Comparison of ENCODE assay signal across 17 mouse cellular contexts in genomic region chr9:67534420-67534819, GRCm38 (mm10). TPM values are rescaled to one million over a fixed set of nuclear protein-coding genes. Genes with fewer than 3 reads are reported as not detected.
DNase-seq lines count a peak whose midpoint lies in the region; ATAC-seq lines count a peak whose summit lies in the region.
"Had no signal": no experiment of that assay in that cellular context is flagged by ENCODE, and none has a peak within 500 bp of the region (broad histone marks: within the 10 kb centered on the region; RNA-seq: fewer than 3 reads in every experiment).

No protein-coding gene starts in this region.

- no peak for ATAC-seq in hindbrain, embryonic 14.5 days (ENCODE audit: low FRiP score)

- H3K9ac ChIP-seq in hindbrain, embryonic 14.5 days: no peak overlapping the region
- H3K9ac ChIP-seq: heart, embryonic 15.5 days; hindbrain, embryonic 13.5 days; liver, embryonic 14.5 days; midbrain, embryonic 12.5 days; neural tube, embryonic 12.5 days had no signal

- no peak for DNase-seq in hindbrain, embryonic 10.5 days (ENCODE audit: low spot score)
- DNase-seq in hindbrain, embryonic 14.5 days (ENCODE audit: low spot score): no peak
- DNase-seq in 3T3-L1 (ENCODE audit: low read depth, low spot score) (peak; percentile 42), NIH3T3 (ENCODE audit: low read depth) (peak; percentile 82)
- DNase-seq in limb, embryonic 10.5 days (ENCODE audit: low spot score): no peak
- DNase-seq in layer of hippocampus, adult 9-11 months: no peak
- no peak for DNase-seq in midbrain, embryonic 10.5 days (ENCODE audit: low spot score)
- DNase-seq: gastrocnemius, postnatal 36 days; spleen, adult 18-20 months; thymus, postnatal 25 days had no signal

- H3K27me3 ChIP-seq in hindbrain, embryonic 10.5 days (ENCODE audit: insufficient read depth, poor library complexity, severe bottlenecking): no peaks in the 10 kb centered on the region
- no peaks in the 10 kb centered on the region for H3K27me3 ChIP-seq in hindbrain, embryonic 14.5 days (ENCODE audit: control insufficient read depth, insufficient read depth, low read length)
- no peaks in the 10 kb centered on the region for H3K27me3 ChIP-seq in limb, embryonic 10.5 days (ENCODE audit: low read depth, poor library complexity, severe bottlenecking)
- H3K27me3 ChIP-seq in midbrain, embryonic 10.5 days (ENCODE audit: low read depth, poor library complexity, severe bottlenecking): no peaks in the 10 kb centered on the region
- H3K27me3 ChIP-seq: heart, embryonic 15.5 days; hindbrain, embryonic 13.5 days; midbrain, embryonic 12.5 days; neural tube, embryonic 12.5 days had no signal

- no peak overlapping the region for H3K4me2 ChIP-seq in hindbrain, embryonic 14.5 days (replicated peaks)
- H3K4me2 ChIP-seq: heart, embryonic 15.5 days; hindbrain, embryonic 13.5 days; midbrain, embryonic 12.5 days; neural tube, embryonic 12.5 days had no signal

- no peaks in the 10 kb centered on the region for H3K9me3 ChIP-seq in hindbrain, embryonic 10.5 days
- no peaks in the 10 kb centered on the region for H3K9me3 ChIP-seq in hindbrain, embryonic 14.5 days (ENCODE audit: control insufficient read depth, low read length)
- H3K9me3 ChIP-seq in limb, embryonic 10.5 days (replicated peaks): no peaks in the 10 kb centered on the region
- H3K9me3 ChIP-seq in midbrain, embryonic 10.5 days (replicated peaks): no peaks in the 10 kb centered on the region
- H3K9me3 ChIP-seq: heart, embryonic 15.5 days; hindbrain, embryonic 13.5 days; midbrain, embryonic 12.5 days; neural tube, embryonic 12.5 days had no signal

- H3K27ac ChIP-seq in hindbrain, embryonic 10.5 days: peak overlapping the region; percentile 54; the same call in 1 of the 2 replicates
- H3K27ac ChIP-seq in hindbrain, embryonic 14.5 days: no peak overlapping the region
- peak overlapping the region; percentile 61; the same call in 1 of the 2 replicates for H3K27ac ChIP-seq in limb, embryonic 10.5 days
- no peak overlapping the region for H3K27ac ChIP-seq in midbrain, embryonic 10.5 days (replicated peaks)
- H3K27ac ChIP-seq: heart, embryonic 15.5 days; hindbrain, embryonic 13.5 days; layer of hippocampus, adult 2 months; liver, embryonic 14.5 days; midbrain, embryonic 12.5 days; neural tube, embryonic 12.5 days had no signal

- H3K36me3 ChIP-seq in hindbrain, embryonic 10.5 days: no peaks in the 10 kb centered on the region
- no peaks in the 10 kb centered on the region for H3K36me3 ChIP-seq in hindbrain, embryonic 14.5 days (replicated peaks; ENCODE audit: control insufficient read depth, insufficient read depth)
- no peaks in the 10 kb centered on the region for H3K36me3 ChIP-seq in limb, embryonic 10.5 days
- H3K36me3 ChIP-seq in midbrain, embryonic 10.5 days: no peaks in the 10 kb centered on the region
- H3K36me3 ChIP-seq: heart, embryonic 15.5 days; hindbrain, embryonic 13.5 days; midbrain, embryonic 12.5 days; neural tube, embryonic 12.5 days had no signal

- WGBS in hindbrain, embryonic 10.5 days: 58% methylated on average over 7 of the region's 7 CpGs
- 70% methylated on average over 7 of the region's 7 CpGs for WGBS in hindbrain, embryonic 14.5 days
- 84% methylated on average over 7 of the region's 7 CpGs for WGBS in limb, embryonic 10.5 days
- WGBS in midbrain, embryonic 10.5 days: 72% methylated on average over 7 of the region's 7 CpGs

- peaks cover 33% of the 10 kb centered on the region for H3K4me1 ChIP-seq in hindbrain, embryonic 10.5 days (replicated peaks)
- peaks cover 2% of the 10 kb centered on the region for H3K4me1 ChIP-seq in hindbrain, embryonic 14.5 days (replicated peaks; ENCODE audit: control insufficient read depth, insufficient read depth, low read length)
- peaks cover 23% of the 10 kb centered on the region for H3K4me1 ChIP-seq in limb, embryonic 10.5 days
- peaks cover 31% of the 10 kb centered on the region for H3K4me1 ChIP-seq in midbrain, embryonic 10.5 days
- H3K4me1 ChIP-seq: midbrain, embryonic 12.5 days; neural tube, embryonic 12.5 days had no signal

- H3K4me3 ChIP-seq in hindbrain, embryonic 10.5 days: no peak overlapping the region
- no peak overlapping the region for H3K4me3 ChIP-seq in hindbrain, embryonic 14.5 days (replicated peaks; ENCODE audit: low read length)
- H3K4me3 ChIP-seq in limb, embryonic 10.5 days: no peak overlapping the region
- no peak overlapping the region for H3K4me3 ChIP-seq in midbrain, embryonic 10.5 days
- H3K4me3 ChIP-seq: erythroblast, embryonic 14.5 days; heart, embryonic 15.5 days; hindbrain, embryonic 13.5 days; layer of hippocampus, adult 2 months; midbrain, embryonic 12.5 days; neural tube, embryonic 12.5 days had no signal

RNA-seq across cellular contexts. Expression of gene Tln2, which starts 25.1 kb away (rescaled TPM):
- 22.9 and 32.9 TPM in 2 replicates for polyA plus RNA-seq in hindbrain, embryonic 10.5 days (2016; fragmentation: Nextera tagmentation; extraction: Ambion mirVana)
- polyA plus RNA-seq in hindbrain, embryonic 14.5 days (2014; fragmentation: Nextera tagmentation; extraction: Ambion mirVana): 38.3 and 41.5 TPM in 2 replicates
- polyA plus RNA-seq in limb, embryonic 10.5 days (2016; fragmentation: Nextera tagmentation; extraction: Ambion mirVana): 40.2 and 41.5 TPM in 2 replicates
- 20.7 and 23.3 TPM in 2 replicates for polyA plus RNA-seq in midbrain, embryonic 10.5 days (2016; fragmentation: Nextera tagmentation; extraction: Ambion mirVana)

Comparison
In these comparisons a context has a peak if more than half of its experiments do, and no peak if none do; other contexts are left out.
1. H3K27ac ChIP-seq: peak in hindbrain, embryonic 10.5 days (single experiment) and limb, embryonic 10.5 days (single experiment); none in hindbrain, embryonic 14.5 days (single experiment) and midbrain, embryonic 10.5 days (single experiment).
2. DNase-seq: peak in 3T3-L1 (single experiment) and NIH3T3 (single experiment); none in hindbrain, embryonic 10.5 days (single experiment), hindbrain, embryonic 14.5 days (single experiment), limb, embryonic 10.5 days (single experiment), layer of hippocampus, adult 9-11 months (single experiment) and midbrain, embryonic 10.5 days (single experiment).